Mouse (Mus musculus): ENCODE measurements around the gene Kif6. TPM values are rescaled to one million over a fixed set of nuclear protein-coding genes. Genes with fewer than 3 reads are reported as not detected.
A peak's percentile ranks its signal among the peaks of the same experiment; 100 is the strongest.

Gene Kif6
- polyA plus RNA-seq, 1 experiment, result 0.34 TPM

GRCm38 (mm10) chr17:49610296-49610695, 4.6 kb upstream of the Kif6 start:
- DNase-seq, result no peak
- TF ChIP-seq POLR2A (IDR thresholded peaks at IDR 0.05; ENCODE audit: low read depth, low read length) (no peak), CTCF (conservative IDR thresholded peaks at IDR 0.05; ENCODE audit: insufficient read depth, insufficient read length, low read depth, low read length) (no peak)
- H3K4me3 ChIP-seq (ENCODE audit: insufficient read depth, low read depth, low read length), result no peak overlapping the region
- 46% methylated on average over 8 of the region's 8 CpGs for WGBS
- no peaks in the 10 kb centered on the region for H3K4me1 ChIP-seq (ENCODE audit: control insufficient read depth, insufficient read depth, low read length)
- no peak overlapping the region for H3K27ac ChIP-seq (ENCODE audit: insufficient read depth, low read depth, low read length)
- no peaks in the 10 kb centered on the region for H3K27me3 ChIP-seq (replicated peaks; ENCODE audit: control insufficient read depth, insufficient read depth, low read length)
- H3K36me3 ChIP-seq (ENCODE audit: control insufficient read depth, insufficient read depth, low read length), result no peaks in the 10 kb centered on the region

GRCm38 (mm10) chr17:49615241-49615651, 310 bp downstream of the Kif6 start:
- WGBS, result 1% methylated on average over 26 of the region's 26 CpGs
- no peak for DNase-seq
- Histone ChIP-seq H3K4me1 (ENCODE audit: control insufficient read depth, insufficient read depth, low read length) (no peaks in the 10 kb centered on the region), H3K4me3 (ENCODE audit: insufficient read depth, low read depth, low read length) (peak overlapping the region; percentile 52), H3K27ac (ENCODE audit: insufficient read depth, low read depth, low read length) (no peak overlapping the region), H3K36me3 (ENCODE audit: control insufficient read depth, insufficient read depth, low read length) (no peaks in the 10 kb centered on the region), H3K27me3 (replicated peaks; ENCODE audit: control insufficient read depth, insufficient read depth, low read length) (no peaks in the 10 kb centered on the region)
- TF ChIP-seq POLR2A (IDR thresholded peaks at IDR 0.05; ENCODE audit: low read depth, low read length) (no peak), CTCF (conservative IDR thresholded peaks at IDR 0.05; ENCODE audit: insufficient read depth, insufficient read length, low read depth, low read length) (no peak)

DNA sequence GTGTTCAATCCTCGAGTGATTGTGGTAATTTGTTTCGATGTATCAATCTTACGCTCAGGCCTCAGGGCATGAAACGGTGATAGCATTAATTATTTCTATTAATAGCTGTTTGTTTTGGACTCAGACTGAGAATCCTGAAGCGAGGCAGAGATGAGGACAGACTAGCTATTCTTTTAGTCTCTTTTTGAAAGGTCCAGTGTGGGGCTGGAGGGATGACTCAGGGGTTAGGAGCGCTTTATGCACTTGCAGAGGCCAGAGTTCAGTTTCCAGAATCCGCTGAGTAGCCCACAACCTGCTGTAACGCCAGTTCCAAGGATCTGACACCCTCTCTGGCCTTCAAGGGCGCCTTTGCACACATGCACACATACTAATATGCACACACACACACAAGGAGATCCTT, 9.6 kb downstream of the Kif6 start:
- TF ChIP-seq POLR2A (IDR thresholded peaks at IDR 0.05; ENCODE audit: low read depth, low read length) (no peak), CTCF (conservative IDR thresholded peaks at IDR 0.05; ENCODE audit: insufficient read depth, insufficient read length, low read depth, low read length) (no peak)
- 54% methylated on average over 9 of the region's 9 CpGs for WGBS

DNA sequence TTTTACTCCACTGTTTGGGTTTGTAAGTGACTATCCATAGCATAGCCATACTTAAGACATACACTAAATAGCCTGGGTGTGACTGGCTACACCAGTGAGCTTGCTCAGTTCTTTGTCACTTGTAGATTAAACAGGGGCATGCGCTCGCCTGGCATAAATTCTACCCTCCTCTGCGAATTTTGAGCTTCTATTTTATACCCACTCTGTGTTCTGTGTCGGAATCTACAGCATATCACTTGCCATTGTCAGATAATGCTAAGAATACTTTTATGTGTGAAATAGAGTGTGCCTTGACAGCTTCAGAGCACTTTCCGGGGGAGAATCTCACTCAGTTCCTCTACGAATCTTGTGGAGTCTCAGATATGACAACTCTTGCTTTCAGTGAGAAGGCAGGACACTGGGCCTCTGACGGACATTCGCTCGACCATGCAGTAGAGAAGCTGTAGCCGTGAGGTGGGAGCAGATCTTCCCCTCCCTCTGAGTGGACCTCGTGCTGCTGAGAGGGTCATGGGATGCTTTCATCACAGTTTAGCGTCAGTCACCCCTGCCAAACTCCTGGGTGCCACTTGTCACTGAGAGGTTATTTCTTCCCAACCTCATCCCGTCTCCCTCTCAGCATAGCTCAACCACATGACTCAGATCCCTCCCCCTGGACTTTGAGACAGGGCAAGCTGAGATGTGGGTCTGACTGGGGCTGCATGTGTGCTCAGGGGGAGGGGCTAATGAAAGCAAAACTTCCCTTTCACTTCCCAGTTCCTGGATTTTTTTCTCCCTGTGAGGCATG, 12.3 kb downstream of the Kif6 start:
- WGBS, result 66% methylated on average over 13 of the region's 13 CpGs
- peak; percentile 85 for DNase-seq
- no peak for TF ChIP-seq CTCF (conservative IDR thresholded peaks at IDR 0.05; ENCODE audit: insufficient read depth, insufficient read length, low read depth, low read length)
- no peak for TF ChIP-seq POLR2A (IDR thresholded peaks at IDR 0.05; ENCODE audit: low read depth, low read length)

More for the DNA sequence above, 9.6 kb downstream of the Kif6 start:
- Histone ChIP-seq H3K4me1 (ENCODE audit: control insufficient read depth, insufficient read depth, low read length) (no peaks in the 10 kb centered on the region), H3K36me3 (ENCODE audit: control insufficient read depth, insufficient read depth, low read length) (no peaks in the 10 kb centered on the region), H3K4me3 (ENCODE audit: insufficient read depth, low read depth, low read length) (no peak overlapping the region), H3K27ac (ENCODE audit: insufficient read depth, low read depth, low read length) (no peak overlapping the region), H3K27me3 (replicated peaks; ENCODE audit: control insufficient read depth, insufficient read depth, low read length) (no peaks in the 10 kb centered on the region)
- DNase-seq, result peak; percentile 52

DNA sequence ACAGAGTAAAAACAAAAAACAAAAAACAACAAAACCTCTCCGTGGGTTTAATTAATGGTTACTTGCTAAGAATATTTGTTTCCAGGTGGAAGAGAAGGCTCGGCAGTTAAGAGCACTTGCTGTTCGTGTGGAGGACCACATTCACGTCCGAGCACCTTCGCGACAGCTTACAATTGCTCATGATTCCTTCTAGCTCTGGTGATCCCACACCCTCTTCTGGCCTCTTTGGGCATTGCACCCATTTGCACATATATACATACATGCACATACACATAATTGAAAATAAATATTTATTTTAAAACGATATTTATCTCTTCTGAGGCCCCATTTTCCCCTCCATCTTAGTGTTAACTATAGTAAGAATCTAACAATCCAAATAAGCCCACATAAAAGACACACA, 13.9 kb downstream of the Kif6 start:
- WGBS, result 95% methylated on average over 8 of the region's 8 CpGs
- TF ChIP-seq CTCF (conservative IDR thresholded peaks at IDR 0.05; ENCODE audit: insufficient read depth, insufficient read length, low read depth, low read length) (no peak), POLR2A (IDR thresholded peaks at IDR 0.05; ENCODE audit: low read depth, low read length) (no peak)

More for the DNA sequence above, 12.3 kb downstream of the Kif6 start:
- no peak overlapping the region for H3K4me3 ChIP-seq (ENCODE audit: insufficient read depth, low read depth, low read length)
- H3K27me3 ChIP-seq (replicated peaks; ENCODE audit: control insufficient read depth, insufficient read depth, low read length), result no peaks in the 10 kb centered on the region
- H3K27ac ChIP-seq (ENCODE audit: insufficient read depth, low read depth, low read length), result peak overlapping the region; percentile 6; the same call in 1 of the 2 replicates
- H3K36me3 ChIP-seq (ENCODE audit: control insufficient read depth, insufficient read depth, low read length), result no peaks in the 10 kb centered on the region
- no peaks in the 10 kb centered on the region for H3K4me1 ChIP-seq (ENCODE audit: control insufficient read depth, insufficient read depth, low read length)

GRCm38 (mm10) chr17:49633041-49633440, 18.1 kb downstream of the Kif6 start:
- DNase-seq, result no peak
- H3K27ac ChIP-seq (ENCODE audit: insufficient read depth, low read depth, low read length), result no peak overlapping the region
- no peaks in the 10 kb centered on the region for H3K27me3 ChIP-seq (replicated peaks; ENCODE audit: control insufficient read depth, insufficient read depth, low read length)
- no peaks in the 10 kb centered on the region for H3K4me1 ChIP-seq (ENCODE audit: control insufficient read depth, insufficient read depth, low read length)
- H3K4me3 ChIP-seq (ENCODE audit: insufficient read depth, low read depth, low read length), result no peak overlapping the region
- WGBS, result 33% methylated on average over 8 of the region's 8 CpGs
- TF ChIP-seq POLR2A (IDR thresholded peaks at IDR 0.05; ENCODE audit: low read depth, low read length) (no peak), CTCF (conservative IDR thresholded peaks at IDR 0.05; ENCODE audit: insufficient read depth, insufficient read length, low read depth, low read length) (no peak)
- H3K36me3 ChIP-seq (ENCODE audit: control insufficient read depth, insufficient read depth, low read length), result no peaks in the 10 kb centered on the region

More for the DNA sequence above, 13.9 kb downstream of the Kif6 start:
- no peak overlapping the region for H3K27ac ChIP-seq (ENCODE audit: insufficient read depth, low read depth, low read length)
- H3K36me3 ChIP-seq (ENCODE audit: control insufficient read depth, insufficient read depth, low read length), result no peaks in the 10 kb centered on the region
- no peaks in the 10 kb centered on the region for H3K27me3 ChIP-seq (replicated peaks; ENCODE audit: control insufficient read depth, insufficient read depth, low read length)
- no peak for DNase-seq
- no peaks in the 10 kb centered on the region for H3K4me1 ChIP-seq (ENCODE audit: control insufficient read depth, insufficient read depth, low read length)
- H3K4me3 ChIP-seq (ENCODE audit: insufficient read depth, low read depth, low read length), result no peak overlapping the region

GRCm38 (mm10) chr17:49641903-49642302, 27.0 kb downstream of the Kif6 start:
- Histone ChIP-seq H3K4me1 (ENCODE audit: control insufficient read depth, insufficient read depth, low read length) (no peaks in the 10 kb centered on the region), H3K27ac (ENCODE audit: insufficient read depth, low read depth, low read length) (no peak overlapping the region), H3K36me3 (ENCODE audit: control insufficient read depth, insufficient read depth, low read length) (no peaks in the 10 kb centered on the region), H3K4me3 (ENCODE audit: insufficient read depth, low read depth, low read length) (no peak overlapping the region), H3K27me3 (replicated peaks; ENCODE audit: control insufficient read depth, insufficient read depth, low read length) (no peaks in the 10 kb centered on the region)
- WGBS, result 51% methylated on average over 6 of the region's 6 CpGs
- TF ChIP-seq POLR2A (IDR thresholded peaks at IDR 0.05; ENCODE audit: low read depth, low read length), result no peak
- TF ChIP-seq CTCF (conservative IDR thresholded peaks at IDR 0.05; ENCODE audit: insufficient read depth, insufficient read length, low read depth, low read length), result no peak
- DNase-seq, result no peak
